Mouse (Mus musculus) heart, postnatal 0 days (tissue): ENCODE measurements at regions not wholly inside any gene's neighbourhood (a gene's known extent, or its start where the extent isn't known, plus 50 kb on each side); places are given as distances from the start of the nearest gene placed in this dataset. TPM values are rescaled to one million over a fixed set of nuclear protein-coding genes. Genes with fewer than 3 reads are reported as not detected.
A peak's percentile ranks its signal among the peaks of the same experiment; 100 is the strongest.

ENCODE experiments used
- ATAC-seq: fragments of 200-750 bp; cut with Nextera tagmentation; 2 replicates; pipeline ENCODE4 v1.8.0; 2017; ENCODE audit warnings: low read depth, moderate number of reproducible peaks, moderate library complexity; ENCODE audit not compliant: insufficient read depth
- DNase-seq: peaks from one replicate; pipeline ENCODE4 v3.0.0-alpha.2; 2016; ENCODE audit warnings: low spot score
- H3K27ac ChIP-seq: fragments of 300-500 bp; sonication (generic); 2 replicates; pipeline ENCODE4 v1.5.1; 2014; ENCODE audit warnings: low read depth, mild to moderate bottlenecking
- H3K27me3 ChIP-seq: fragments of 300-500 bp; sonication (generic); 2 replicates; pipeline ENCODE4 v1.6.1; 2014; ENCODE audit warnings: low read length, mixed read lengths; ENCODE audit not compliant: control insufficient read depth, insufficient read depth
- H3K36me3 ChIP-seq: fragments of 300-500 bp; sonication (generic); replicated peaks from 2 replicates; pipeline ENCODE4 v1.6.1; 2014; ENCODE audit warnings: low read length, mixed read lengths; ENCODE audit not compliant: control insufficient read depth, insufficient read depth
- H3K4me1 ChIP-seq: fragments of 300-500 bp; sonication (generic); 2 replicates; pipeline ENCODE4 v1.6.1; 2014; ENCODE audit warnings: antibody characterized with exemption; ENCODE audit not compliant: control insufficient read depth, insufficient read depth
- H3K4me2 ChIP-seq: fragments of 300-500 bp; sonication (generic); 2 replicates; pipeline ENCODE4 v1.6.1; 2014; ENCODE audit warnings: low read depth, mild to moderate bottlenecking, low read length, moderate library complexity
- H3K4me3 ChIP-seq: fragments of 300-500 bp; sonication (generic); 2 replicates; pipeline ENCODE4 v1.5.1; 2014; ENCODE audit warnings: low read depth, low read length
- H3K9ac ChIP-seq: fragments of 300-500 bp; sonication (generic); replicated peaks from 2 replicates; pipeline ENCODE4 v1.6.1; 2014; ENCODE audit warnings: low read depth, low read length, mixed read lengths
- H3K9me3 ChIP-seq: fragments of 300-500 bp; sonication (generic); replicated peaks from 2 replicates; pipeline ENCODE4 v1.6.1; 2016; ENCODE audit warnings: low read length; ENCODE audit not compliant: control insufficient read depth
- CTCF ChIP-seq: IDR thresholded peaks from 2 replicates; pipeline ENCODE4 v1.5.1; 2016; ENCODE audit warnings: antibody characterized with exemption, control low read depth, low read depth
- EP300 ChIP-seq: IDR thresholded peaks from 2 replicates; pipeline ENCODE4 v1.6.1; 2016; ENCODE audit warnings: antibody characterized with exemption, low read depth
- WGBS: fragments of 180-500 bp; shearing (Covaris S2); extraction: QIAGEN DNeasy Blood & Tissue Kit; methylation state at CpG from one replicate; pipeline ENCODE4 v1.1.7; 2014; 5-methylcytosine and 5-hydroxymethylcytosine counted together
- microRNA-seq: library from miRNA; unstranded; fragments of <30 nt; microRNA quantifications from one replicate; pipeline ENCODE4, GENCODE M21; 2016

- DNase-seq (no peak), ATAC-seq (no peak)
- Histone ChIP-seq H3K27me3 (no peaks in the 10 kb centered on the region), H3K4me2 (no peak overlapping the region), H3K27ac (no peak overlapping the region), H3K4me3 (no peak overlapping the region), H3K9ac (no peak overlapping the region), H3K9me3 (no peaks in the 10 kb centered on the region), H3K36me3 (no peaks in the 10 kb centered on the region), H3K4me1 (no peaks in the 10 kb centered on the region)
- WGBS: 86% methylated on average over 2 of the region's 2 CpGs
- no peak for TF ChIP-seq CTCF
- no peak for TF ChIP-seq EP300
Observed at GRCm38 (mm10) chr8:44031376-44031775, 321.5 kb upstream of the Adam34 start.

DNA sequence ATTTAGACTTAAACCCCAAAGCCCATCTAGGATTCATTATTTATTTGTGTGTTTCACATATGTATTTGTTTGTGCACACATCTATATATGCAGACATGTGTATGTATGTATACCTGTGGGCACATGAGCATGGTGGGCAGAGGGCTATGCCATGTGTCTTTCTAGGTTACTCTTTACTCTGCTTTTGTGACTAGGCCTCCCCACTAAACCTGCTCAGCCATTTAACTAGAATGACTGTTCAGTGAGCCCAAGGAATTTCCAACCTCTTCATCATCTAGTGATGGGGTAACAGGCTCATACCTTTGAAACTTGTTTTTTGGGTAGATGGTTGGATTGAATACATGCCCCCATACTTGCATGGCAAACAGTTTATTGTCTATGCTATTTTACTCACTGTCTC lies 321.1 kb upstream of the Adam34 start:
- no peak for TF ChIP-seq EP300
- TF ChIP-seq CTCF: no peak
- Histone ChIP-seq H3K4me1 (no peaks in the 10 kb centered on the region), H3K4me3 (no peak overlapping the region), H3K4me2 (no peak overlapping the region), H3K9ac (no peak overlapping the region), H3K36me3 (no peaks in the 10 kb centered on the region), H3K9me3 (no peaks in the 10 kb centered on the region), H3K27me3 (no peaks in the 10 kb centered on the region), H3K27ac (no peak overlapping the region)
- no peak for DNase-seq
- no peak for ATAC-seq

DNA sequence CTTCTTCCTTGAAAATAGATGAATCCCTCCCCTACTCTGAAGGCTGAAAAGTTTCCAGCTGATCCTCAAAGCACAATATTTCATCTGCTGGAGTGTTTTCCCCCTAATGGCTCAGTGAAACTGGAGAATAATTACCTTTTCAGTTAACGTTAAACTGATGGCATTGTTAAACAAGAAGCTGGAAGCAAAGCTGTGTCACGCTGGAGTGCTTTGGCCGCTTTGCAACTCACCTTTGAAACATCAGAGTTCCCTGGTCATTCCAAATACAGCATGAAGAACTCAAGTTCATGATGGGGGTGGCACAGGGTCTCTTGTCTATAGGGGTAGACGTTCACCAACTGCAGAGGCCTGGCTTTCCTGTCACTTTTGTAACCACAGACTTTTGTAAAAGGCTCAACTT lies 317.9 kb upstream of the Adam34 start:
- Histone ChIP-seq H3K36me3 (no peaks in the 10 kb centered on the region), H3K4me3 (no peak overlapping the region), H3K4me2 (no peak overlapping the region), H3K9me3 (no peaks in the 10 kb centered on the region), H3K9ac (no peak overlapping the region), H3K27ac (no peak overlapping the region), H3K27me3 (no peaks in the 10 kb centered on the region), H3K4me1 (no peaks in the 10 kb centered on the region)
- TF ChIP-seq EP300: no peak
- TF ChIP-seq CTCF: no peak
- 74% methylated on average over 4 of the region's 4 CpGs for WGBS
- no peak for ATAC-seq
- no peak for DNase-seq

DNA sequence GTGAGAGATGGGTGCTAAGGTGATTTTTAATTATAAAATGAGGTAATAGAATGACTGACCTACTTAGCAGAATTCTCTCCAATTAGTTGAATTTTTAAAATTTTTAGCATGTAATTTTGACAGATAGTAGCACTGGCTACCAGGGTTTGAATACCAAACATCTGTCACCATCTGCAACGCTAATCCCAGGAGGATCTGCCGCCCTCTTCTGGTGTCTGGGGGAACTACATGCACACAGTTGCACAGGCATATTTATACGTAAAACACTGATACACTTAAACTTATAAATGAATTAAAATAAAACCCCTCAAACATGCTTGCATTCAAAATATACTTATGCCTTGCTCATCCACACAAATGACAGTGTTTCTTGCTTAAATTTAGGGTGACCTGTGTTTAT lies 316.1 kb upstream of the Adam34 start:
- Histone ChIP-seq H3K27me3 (no peaks in the 10 kb centered on the region), H3K4me1 (no peaks in the 10 kb centered on the region), H3K36me3 (no peaks in the 10 kb centered on the region), H3K27ac (no peak overlapping the region), H3K9ac (no peak overlapping the region), H3K4me3 (no peak overlapping the region), H3K4me2 (no peak overlapping the region), H3K9me3 (no peaks in the 10 kb centered on the region)
- ATAC-seq (no peak), DNase-seq (no peak)
- WGBS: 31% methylated on average over 3 of the region's 3 CpGs
- TF ChIP-seq EP300 (no peak), CTCF (peak; percentile 47; the same call in 1 of the 2 replicates)

DNA sequence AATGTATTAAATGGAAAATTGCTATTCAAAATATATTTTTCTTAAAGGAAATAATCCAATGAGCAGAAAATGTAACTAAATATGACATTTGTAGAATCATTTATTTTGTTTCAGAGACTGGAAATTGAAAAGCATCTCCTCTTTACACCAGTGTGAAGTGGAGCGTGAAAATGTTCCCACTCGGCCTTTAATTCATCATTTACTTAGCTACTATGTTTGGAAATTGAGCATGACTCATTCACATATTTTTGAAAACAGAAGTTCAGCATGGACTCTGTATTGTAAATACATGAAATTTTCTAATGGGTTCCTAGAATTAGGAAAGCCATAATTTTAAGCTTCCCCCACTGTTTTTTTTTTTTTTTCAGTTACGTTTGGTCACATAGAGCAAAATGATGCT lies 314.2 kb upstream of the Adam34 start:
- WGBS: 80% methylated on average over 3 of the region's 3 CpGs

More for the DNA sequence above, 314.2 kb upstream of the Adam34 start:
- H3K27me3 ChIP-seq: no peaks in the 10 kb centered on the region
- no peak overlapping the region for H3K9ac ChIP-seq
- H3K27ac ChIP-seq: no peak overlapping the region
- H3K4me3 ChIP-seq: no peak overlapping the region
- no peaks in the 10 kb centered on the region for H3K9me3 ChIP-seq
- TF ChIP-seq CTCF (no peak), EP300 (no peak)
- H3K4me1 ChIP-seq: no peaks in the 10 kb centered on the region
- no peak for ATAC-seq
- no peaks in the 10 kb centered on the region for H3K36me3 ChIP-seq
- no peak overlapping the region for H3K4me2 ChIP-seq
- no peak for DNase-seq

Small RNA genes in the stretch of these regions (microRNA-seq; reads per million reads assigned to microRNA genes)
- gene Gm24591: not detected
